Mouse (Mus musculus): ENCODE results near the gene Ergic3.

The Ergic3 gene

DNA sequence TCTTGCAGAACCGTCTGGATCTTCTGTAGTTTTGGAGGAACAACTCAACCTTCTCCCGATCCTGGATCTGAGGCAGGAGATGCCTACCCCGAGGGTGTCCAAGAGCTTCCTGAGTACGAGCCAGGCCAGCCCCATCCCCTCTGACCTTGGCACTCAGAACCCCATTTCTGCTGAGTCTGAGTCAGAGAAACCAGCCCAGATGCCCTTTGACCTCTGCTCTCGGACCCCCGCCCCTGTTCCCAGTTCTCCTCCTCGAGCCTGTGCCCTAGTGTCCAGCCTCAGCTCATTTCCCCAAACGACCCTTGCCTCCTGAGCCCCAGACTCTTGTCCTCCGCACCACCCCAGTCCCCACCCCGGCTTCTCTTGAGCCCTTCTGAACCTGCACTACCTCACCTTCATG, 58.3 kb downstream of the Ergic3 start:
- no peak for DNase-seq (ENCODE audit: low read depth)
